Mouse (Mus musculus): ENCODE results near the gene Gimap5.
A peak's percentile ranks its signal among the peaks of the same experiment; 100 is the strongest.

DNA sequence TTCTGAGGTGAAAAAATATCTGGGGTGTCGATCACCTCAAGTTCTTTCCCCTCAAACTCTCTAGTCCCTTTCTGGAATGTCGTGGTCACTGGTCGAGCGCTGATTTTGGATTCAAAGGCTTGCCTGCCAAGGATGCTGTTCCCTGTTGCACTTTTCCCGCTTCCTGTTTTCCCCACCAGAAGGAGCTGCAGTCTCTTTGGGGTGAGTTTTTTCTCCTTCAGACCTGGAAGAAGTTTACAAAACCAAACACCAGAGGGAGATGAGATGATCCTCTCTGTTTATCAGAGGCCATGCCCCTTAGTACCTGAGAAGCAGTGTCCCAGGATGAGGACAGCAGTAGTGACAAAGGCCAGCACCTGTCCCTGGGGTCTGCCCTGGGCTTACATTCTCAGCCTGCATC is 43.4 kb upstream of the Gimap5 start:
- TF ChIP-seq EP300 (IDR thresholded peaks at IDR 0.05; ENCODE audit: low read depth), result no peak
- TF ChIP-seq CTCF (IDR thresholded peaks at IDR 0.05; ENCODE audit: low read depth), result peak; percentile 26; the same call in 1 of the 2 replicates

All from liver, postnatal 0 days (tissue).